Mouse (Mus musculus) hindbrain, embryonic 16.5 days (tissue): ENCODE measurements around the gene Dcaf4. TPM values are rescaled to one million over a fixed set of nuclear protein-coding genes. Genes with fewer than 3 reads are reported as not detected.

Source experiments
- ATAC-seq: fragments of 200-750 bp; cut with Nextera tagmentation; 2 replicates; pipeline ENCODE4 v1.8.0; 2017; ENCODE audit warnings: moderate TSS enrichment, moderate library complexity
- H3K27ac ChIP-seq: fragments of 300-500 bp; sonication (generic); 2 replicates; pipeline ENCODE4 v1.5.1; 2014; ENCODE audit warnings: low read depth, mild to moderate bottlenecking, control low read depth, low read length, moderate library complexity
- H3K27me3 ChIP-seq: fragments of 300-500 bp; sonication (generic); replicated peaks from 2 replicates; pipeline ENCODE4 v1.6.1; 2014; ENCODE audit warnings: low read length; ENCODE audit not compliant: control insufficient read depth, insufficient read depth
- H3K36me3 ChIP-seq: fragments of 300-500 bp; sonication (generic); 2 replicates; pipeline ENCODE4 v1.6.1; 2014; ENCODE audit warnings: mild to moderate bottlenecking, low read length, moderate library complexity, mixed read lengths; ENCODE audit not compliant: control insufficient read depth, insufficient read depth
- H3K4me1 ChIP-seq: fragments of 300-500 bp; sonication (generic); 2 replicates; pipeline ENCODE4 v1.6.1; 2014; ENCODE audit warnings: low read depth, low read length; ENCODE audit not compliant: control insufficient read depth, insufficient read depth
- H3K4me2 ChIP-seq: fragments of 300-500 bp; sonication (generic); 2 replicates; pipeline ENCODE4 v1.6.1; 2014; ENCODE audit warnings: mild to moderate bottlenecking, low read length, control low read depth, moderate library complexity
- H3K4me3 ChIP-seq: fragments of 300-500 bp; sonication (generic); 2 replicates; pipeline ENCODE4 v1.5.1; 2014; ENCODE audit warnings: mild to moderate bottlenecking, low read length, control low read depth, moderate library complexity
- H3K9ac ChIP-seq: fragments of 300-500 bp; sonication (generic); 2 replicates; pipeline ENCODE4 v1.6.1; 2014; ENCODE audit warnings: low read depth, mild to moderate bottlenecking, control low read depth, low read length, moderate library complexity
- H3K9me3 ChIP-seq: fragments of 300-500 bp; sonication (generic); 2 replicates; pipeline ENCODE4 v1.6.1; 2014; ENCODE audit warnings: mild to moderate bottlenecking, low read length, moderate library complexity; ENCODE audit not compliant: control insufficient read depth
- WGBS: fragments of 180-500 bp; shearing (Covaris S2); extraction: QIAGEN DNeasy Blood & Tissue Kit; methylation state at CpG from one replicate; pipeline ENCODE4 v1.1.7; 2014; 5-methylcytosine and 5-hydroxymethylcytosine counted together
- polyA plus RNA-seq: library from polyadenylated mRNA; unstranded; fragments of >200 nt; fragmentation: Nextera tagmentation; extraction: Ambion mirVana; gene quantifications from 2 replicates; pipeline ENCODE4 v1.2.1, GENCODE M21; 2015

Dcaf4 gene
- polyA plus RNA-seq, 1 experiment from 2014 or later, result 47.3 TPM

- WGBS, result 55% methylated on average over 6 of the region's 6 CpGs
- H3K4me1 ChIP-seq, result 0 out of 2 replicates have a peak, but pooled peaks cover 3% of the 10 kb centered on the region
- H3K36me3 ChIP-seq, result 0 out of 2 replicates have a peak, but pooled peaks cover 3% of the 10 kb centered on the region
- no peak overlapping the region for H3K27ac ChIP-seq
- ATAC-seq, result no peak
- no peaks in the 10 kb centered on the region for H3K27me3 ChIP-seq
- no peak overlapping the region for H3K9ac ChIP-seq
- H3K9me3 ChIP-seq, result no peaks in the 10 kb centered on the region
- no peak overlapping the region for H3K4me3 ChIP-seq
- no peak overlapping the region for H3K4me2 ChIP-seq
These were observed 7.5 kb downstream of the Dcaf4 start for GRCm38 (mm10) chr12:83527816-83528215.

- no peak overlapping the region for H3K4me3 ChIP-seq
- H3K9me3 ChIP-seq, result no peaks in the 10 kb centered on the region
- WGBS, result 93% methylated on average over 5 of the region's 5 CpGs
- H3K4me2 ChIP-seq, result no peak overlapping the region
- H3K9ac ChIP-seq, result no peak overlapping the region
- H3K27ac ChIP-seq, result no peak overlapping the region
- no peaks in the 10 kb centered on the region for H3K4me1 ChIP-seq
- no peak for ATAC-seq
- peaks cover 3% of the 10 kb centered on the region; the same call in 1 of the 2 replicates for H3K36me3 ChIP-seq
- no peaks in the 10 kb centered on the region for H3K27me3 ChIP-seq
These were observed 8.4 kb downstream of the Dcaf4 start for GRCm38 (mm10) chr12:83528665-83529064.

- H3K9ac ChIP-seq, result no peak overlapping the region
- WGBS, result 94% methylated on average over 6 of the region's 6 CpGs
- H3K4me3 ChIP-seq, result no peak overlapping the region
- no peaks in the 10 kb centered on the region for H3K9me3 ChIP-seq
- no peak for ATAC-seq
- H3K27me3 ChIP-seq, result no peaks in the 10 kb centered on the region
- no peak overlapping the region for H3K27ac ChIP-seq
- H3K36me3 ChIP-seq, result peaks cover 3% of the 10 kb centered on the region; the same call in 1 of the 2 replicates
- no peak overlapping the region for H3K4me2 ChIP-seq
- peaks cover 6% of the 10 kb centered on the region; the same call in 1 of the 2 replicates for H3K4me1 ChIP-seq
These were observed 11.7 kb downstream of the Dcaf4 start for GRCm38 (mm10) chr12:83531992-83532391.

- no peak for ATAC-seq
- 74% methylated on average over 3 of the region's 3 CpGs for WGBS
- H3K9me3 ChIP-seq, result no peaks in the 10 kb centered on the region
- no peak overlapping the region for H3K27ac ChIP-seq
- H3K27me3 ChIP-seq, result no peaks in the 10 kb centered on the region
- H3K36me3 ChIP-seq, result peaks cover 5% of the 10 kb centered on the region; the same call in 1 of the 2 replicates
- no peak overlapping the region for H3K4me3 ChIP-seq
- H3K9ac ChIP-seq, result no peak overlapping the region
- H3K4me2 ChIP-seq, result no peak overlapping the region
- H3K4me1 ChIP-seq, result peaks cover 6% of the 10 kb centered on the region; the same call in 1 of the 2 replicates
These were observed 12.7 kb downstream of the Dcaf4 start for GRCm38 (mm10) chr12:83532966-83533365.

- no peak for ATAC-seq
- peaks cover 5% of the 10 kb centered on the region; the same call in 1 of the 2 replicates for H3K36me3 ChIP-seq
- WGBS, result 86% methylated on average over 3 of the region's 3 CpGs
These were observed 13.9 kb downstream of the Dcaf4 start for GRCm38 (mm10) chr12:83534190-83534589.

GRCm38 (mm10) chr12:83535428-83535827, 15.2 kb downstream of the Dcaf4 start:
- Histone ChIP-seq H3K4me1 (peaks cover 6% of the 10 kb centered on the region; the same call in 1 of the 2 replicates), H3K9me3 (no peaks in the 10 kb centered on the region), H3K36me3 (peaks cover 8% of the 10 kb centered on the region; the same call in 1 of the 2 replicates), H3K27ac (no peak overlapping the region), H3K4me3 (no peak overlapping the region), H3K27me3 (no peaks in the 10 kb centered on the region), H3K4me2 (no peak overlapping the region), H3K9ac (no peak overlapping the region)
- WGBS, result 88% methylated on average over 11 of the region's 11 CpGs
- ATAC-seq, result no peak

More at GRCm38 (mm10) chr12:83534190-83534589, 13.9 kb downstream of the Dcaf4 start:
- Histone ChIP-seq H3K27me3 (no peaks in the 10 kb centered on the region), H3K4me2 (no peak overlapping the region), H3K27ac (no peak overlapping the region), H3K4me3 (no peak overlapping the region), H3K9ac (no peak overlapping the region), H3K9me3 (no peaks in the 10 kb centered on the region), H3K4me1 (peaks cover 6% of the 10 kb centered on the region; the same call in 1 of the 2 replicates)

- no peak overlapping the region for H3K9ac ChIP-seq
- no peaks in the 10 kb centered on the region for H3K27me3 ChIP-seq
- H3K4me3 ChIP-seq, result no peak overlapping the region
- WGBS, result 27% methylated on average over 9 of the region's 9 CpGs
- no peaks in the 10 kb centered on the region for H3K9me3 ChIP-seq
- H3K27ac ChIP-seq, result no peak overlapping the region
- H3K36me3 ChIP-seq, result peaks cover 11% of the 10 kb centered on the region
- ATAC-seq, result peak; percentile 80
- no peak overlapping the region for H3K4me2 ChIP-seq
- H3K4me1 ChIP-seq, result peaks cover 6% of the 10 kb centered on the region; the same call in 1 of the 2 replicates
These were observed 15.8 kb downstream of the Dcaf4 start for GRCm38 (mm10) chr12:83536039-83536438.

- peaks cover 25% of the 10 kb centered on the region for H3K36me3 ChIP-seq
- ATAC-seq, result no peak
- no peak overlapping the region for H3K4me3 ChIP-seq
- H3K9ac ChIP-seq, result no peak overlapping the region
- H3K4me1 ChIP-seq, result no peaks in the 10 kb centered on the region
- no peak overlapping the region for H3K4me2 ChIP-seq
- no peak overlapping the region for H3K27ac ChIP-seq
- H3K9me3 ChIP-seq, result no peaks in the 10 kb centered on the region
- no peaks in the 10 kb centered on the region for H3K27me3 ChIP-seq
- 71% methylated on average over 7 of the region's 7 CpGs for WGBS
These were observed 23.7 kb downstream of the Dcaf4 start for GRCm38 (mm10) chr12:83543997-83544396.

- Histone ChIP-seq H3K4me2 (no peak overlapping the region), H3K4me3 (no peak overlapping the region), H3K9ac (no peak overlapping the region), H3K27ac (no peak overlapping the region), H3K27me3 (no peaks in the 10 kb centered on the region), H3K9me3 (no peaks in the 10 kb centered on the region), H3K4me1 (no peaks in the 10 kb centered on the region), H3K36me3 (peaks cover 26% of the 10 kb centered on the region)
- no peak for ATAC-seq
These were observed 24.5 kb downstream of the Dcaf4 start for GRCm38 (mm10) chr12:83544791-83545190.
